Mouse (Mus musculus) intestine, embryonic 16.5 days (tissue): ENCODE measurements at regions not wholly inside any gene's neighbourhood (a gene's known extent, or its start where the extent isn't known, plus 50 kb on each side); places are given as distances from the start of the nearest gene placed in this dataset.

Source experiments
- ATAC-seq: fragments of 200-750 bp; cut with Nextera tagmentation; 2 replicates; pipeline ENCODE4 v1.8.0; 2017; ENCODE audit warnings: moderate TSS enrichment, moderate library complexity
- H3K27ac ChIP-seq: fragments of 300-500 bp; sonication (generic); 2 replicates; pipeline ENCODE4 v1.5.1; 2014; ENCODE audit warnings: mild to moderate bottlenecking, low read length
- H3K27me3 ChIP-seq: fragments of 300-500 bp; sonication (generic); replicated peaks from 2 replicates; pipeline ENCODE4 v1.6.1; 2014; ENCODE audit warnings: low read length, control low read depth, mixed read lengths; ENCODE audit not compliant: control insufficient read depth, insufficient read depth
- H3K36me3 ChIP-seq: fragments of 300-500 bp; sonication (generic); 2 replicates; pipeline ENCODE4 v1.6.1; 2014; ENCODE audit warnings: low read length, control low read depth; ENCODE audit not compliant: control insufficient read depth, insufficient read depth
- H3K4me1 ChIP-seq: fragments of 300-500 bp; sonication (generic); 2 replicates; pipeline ENCODE4 v1.6.1; 2014; ENCODE audit warnings: low read length, control low read depth, mixed read lengths; ENCODE audit not compliant: control insufficient read depth, insufficient read depth
- H3K4me2 ChIP-seq: fragments of 300-500 bp; sonication (generic); 2 replicates; pipeline ENCODE4 v1.6.1; 2014; ENCODE audit warnings: low read depth, low read length, control low read depth
- H3K4me3 ChIP-seq: fragments of 300-500 bp; sonication (generic); 2 replicates; pipeline ENCODE4 v1.5.1; 2014; ENCODE audit warnings: mild to moderate bottlenecking, low read length
- H3K9ac ChIP-seq: fragments of 300-500 bp; sonication (generic); 2 replicates; pipeline ENCODE4 v1.6.1; 2014; ENCODE audit warnings: low read depth, low read length
- H3K9me3 ChIP-seq: fragments of 300-500 bp; sonication (generic); 2 replicates; pipeline ENCODE4 v1.6.1; 2016; ENCODE audit warnings: low read length, control low read depth; ENCODE audit not compliant: control insufficient read depth
- WGBS: fragments of 180-500 bp; shearing (Covaris S2); extraction: QIAGEN DNeasy Blood & Tissue Kit; methylation state at CpG from one replicate; pipeline ENCODE4 v1.1.7; 2014; 5-methylcytosine and 5-hydroxymethylcytosine counted together

GRCm38 (mm10) chr1:33098062-33098461 is 551.0 kb upstream of the Gm5415 start:
- no peak for ATAC-seq
- no peaks in the 10 kb centered on the region for H3K4me1 ChIP-seq
- H3K27me3 ChIP-seq: no peaks in the 10 kb centered on the region
- no peaks in the 10 kb centered on the region for H3K9me3 ChIP-seq
- WGBS: 57% methylated on average over 3 of the region's 3 CpGs
- no peaks in the 10 kb centered on the region for H3K36me3 ChIP-seq
- H3K9ac ChIP-seq: no peak overlapping the region
- H3K4me2 ChIP-seq: no peak overlapping the region
- H3K4me3 ChIP-seq: no peak overlapping the region
- H3K27ac ChIP-seq: no peak overlapping the region

- WGBS: 85% methylated on average over 1 of the region's 1 CpGs
- Histone ChIP-seq H3K36me3 (no peaks in the 10 kb centered on the region), H3K4me1 (no peaks in the 10 kb centered on the region), H3K4me3 (no peak overlapping the region), H3K9me3 (no peaks in the 10 kb centered on the region), H3K9ac (no peak overlapping the region), H3K4me2 (no peak overlapping the region), H3K27ac (no peak overlapping the region), H3K27me3 (no peaks in the 10 kb centered on the region)
- no peak for ATAC-seq
Observed at GRCm38 (mm10) chr1:33096851-33097250, 549.8 kb upstream of the Gm5415 start.

- no peak for ATAC-seq
- Histone ChIP-seq H3K4me3 (no peak overlapping the region), H3K36me3 (no peaks in the 10 kb centered on the region), H3K9ac (no peak overlapping the region), H3K9me3 (no peaks in the 10 kb centered on the region), H3K4me1 (no peaks in the 10 kb centered on the region), H3K27me3 (no peaks in the 10 kb centered on the region), H3K4me2 (no peak overlapping the region), H3K27ac (no peak overlapping the region)
- 84% methylated on average over 1 of the region's 1 CpGs for WGBS
Observed at GRCm38 (mm10) chr1:33074551-33074950, 527.5 kb upstream of the Gm5415 start.

- no peak overlapping the region for H3K4me2 ChIP-seq
- H3K9ac ChIP-seq: no peak overlapping the region
- no peak overlapping the region for H3K4me3 ChIP-seq
- H3K27ac ChIP-seq: no peak overlapping the region
- WGBS: 77% methylated on average over 2 of the region's 2 CpGs
- ATAC-seq: no peak
- H3K4me1 ChIP-seq: no peaks in the 10 kb centered on the region
- H3K27me3 ChIP-seq: no peaks in the 10 kb centered on the region
- H3K9me3 ChIP-seq: no peaks in the 10 kb centered on the region
- no peaks in the 10 kb centered on the region for H3K36me3 ChIP-seq
Observed at GRCm38 (mm10) chr1:33058010-33058409, 510.9 kb upstream of the Gm5415 start.

GRCm38 (mm10) chr1:33044388-33044787 is 497.3 kb upstream of the Gm5415 start:
- H3K27ac ChIP-seq: no peak overlapping the region
- H3K9me3 ChIP-seq: no peaks in the 10 kb centered on the region
- no peak for ATAC-seq
- H3K9ac ChIP-seq: no peak overlapping the region
- no peaks in the 10 kb centered on the region for H3K36me3 ChIP-seq
- H3K4me1 ChIP-seq: no peaks in the 10 kb centered on the region
- H3K4me2 ChIP-seq: no peak overlapping the region
- WGBS: 89% methylated on average over 2 of the region's 2 CpGs
- H3K27me3 ChIP-seq: no peaks in the 10 kb centered on the region
- H3K4me3 ChIP-seq: no peak overlapping the region

GRCm38 (mm10) chr1:33042424-33042823 is 495.3 kb upstream of the Gm5415 start:
- no peak for ATAC-seq
- Histone ChIP-seq H3K27ac (no peak overlapping the region), H3K9me3 (no peaks in the 10 kb centered on the region), H3K9ac (no peak overlapping the region), H3K4me3 (no peak overlapping the region), H3K4me1 (no peaks in the 10 kb centered on the region), H3K27me3 (no peaks in the 10 kb centered on the region), H3K4me2 (no peak overlapping the region), H3K36me3 (no peaks in the 10 kb centered on the region)
- 33% methylated on average over 2 of the region's 2 CpGs for WGBS

- no peak overlapping the region for H3K27ac ChIP-seq
- ATAC-seq: no peak
- WGBS: 60% methylated on average over 4 of the region's 4 CpGs
- H3K4me1 ChIP-seq: no peaks in the 10 kb centered on the region
- H3K4me3 ChIP-seq: no peak overlapping the region
- no peaks in the 10 kb centered on the region for H3K36me3 ChIP-seq
- no peaks in the 10 kb centered on the region for H3K27me3 ChIP-seq
- no peak overlapping the region for H3K9ac ChIP-seq
- no peak overlapping the region for H3K4me2 ChIP-seq
- no peaks in the 10 kb centered on the region for H3K9me3 ChIP-seq
Observed at GRCm38 (mm10) chr1:33040740-33041139, 493.6 kb upstream of the Gm5415 start.

- ATAC-seq: no peak
- 77% methylated on average over 3 of the region's 3 CpGs for WGBS
- Histone ChIP-seq H3K9ac (no peak overlapping the region), H3K4me3 (no peak overlapping the region), H3K9me3 (no peaks in the 10 kb centered on the region), H3K36me3 (no peaks in the 10 kb centered on the region), H3K27me3 (no peaks in the 10 kb centered on the region), H3K27ac (no peak overlapping the region), H3K4me1 (no peaks in the 10 kb centered on the region), H3K4me2 (no peak overlapping the region)
Observed at GRCm38 (mm10) chr1:33031991-33032390, 484.9 kb upstream of the Gm5415 start.

- no peaks in the 10 kb centered on the region for H3K36me3 ChIP-seq
- no peaks in the 10 kb centered on the region for H3K4me1 ChIP-seq
- ATAC-seq: no peak
- H3K4me2 ChIP-seq: no peak overlapping the region
- H3K27ac ChIP-seq: no peak overlapping the region
- H3K9me3 ChIP-seq: no peaks in the 10 kb centered on the region
- H3K9ac ChIP-seq: no peak overlapping the region
- H3K27me3 ChIP-seq: no peaks in the 10 kb centered on the region
- WGBS: 76% methylated on average over 8 of the region's 8 CpGs
- H3K4me3 ChIP-seq: no peak overlapping the region
Observed at GRCm38 (mm10) chr1:33026683-33027415, 479.8 kb upstream of the Gm5415 start.

GRCm38 (mm10) chr1:33025379-33025778 is 478.3 kb upstream of the Gm5415 start:
- Histone ChIP-seq H3K9ac (no peak overlapping the region), H3K4me1 (no peaks in the 10 kb centered on the region), H3K9me3 (no peaks in the 10 kb centered on the region), H3K27ac (no peak overlapping the region), H3K4me2 (no peak overlapping the region), H3K36me3 (no peaks in the 10 kb centered on the region), H3K27me3 (no peaks in the 10 kb centered on the region), H3K4me3 (no peak overlapping the region)
- ATAC-seq: no peak
- 81% methylated on average over 7 of the region's 7 CpGs for WGBS
